Mouse (Mus musculus): Measurements from ENCODE around the gene Afap1l2. TPM values are rescaled to one million over a fixed set of nuclear protein-coding genes. Genes with fewer than 3 reads are reported as not detected.
A peak's percentile ranks its signal among the peaks of the same experiment; 100 is the strongest.

The Afap1l2 gene
- polyA plus RNA-seq, 1 experiment from 2014 or later, result 3.7 TPM

DNA sequence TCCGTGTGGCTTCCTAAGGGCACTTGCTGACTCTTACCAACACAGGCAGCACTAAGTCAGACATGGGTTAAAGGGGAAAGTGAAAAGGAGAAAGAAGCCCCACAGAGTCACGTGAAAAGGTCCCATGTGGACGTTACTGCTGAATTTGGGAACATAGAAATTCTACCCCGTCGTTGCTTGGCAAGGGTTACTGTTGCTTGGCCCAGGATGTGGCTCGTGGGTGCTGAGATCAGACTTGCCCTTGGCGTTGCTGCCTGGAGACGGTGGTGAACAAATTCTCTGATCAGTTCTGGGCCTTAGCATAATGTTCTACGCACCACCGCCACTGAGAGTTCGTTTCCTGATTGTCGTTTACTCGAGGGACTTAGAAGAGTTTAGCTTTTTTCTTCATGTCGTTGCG lies 28.8 kb upstream of the Afap1l2 start:
- Histone ChIP-seq H3K9me3 (ENCODE audit: control insufficient read depth, low read length) (no peaks in the 10 kb centered on the region), H3K27ac (ENCODE audit: low read depth, low read length) (no peak overlapping the region), H3K4me2 (replicated peaks; ENCODE audit: low read depth, low read length) (no peak overlapping the region), H3K9ac (ENCODE audit: low read depth, low read length) (no peak overlapping the region), H3K36me3 (ENCODE audit: control insufficient read depth, insufficient read depth, low read length) (no peaks in the 10 kb centered on the region), H3K4me1 (replicated peaks; ENCODE audit: control insufficient read depth, insufficient read depth, low read length) (no peaks in the 10 kb centered on the region), H3K27me3 (ENCODE audit: control insufficient read depth, insufficient read depth, low read length) (no peaks in the 10 kb centered on the region), H3K4me3 (ENCODE audit: low read depth, low read length) (no peak overlapping the region)
- ATAC-seq (ENCODE audit: low FRiP score) (no peak), DNase-seq (ENCODE audit: low spot score) (no peak)
- WGBS, result 83% methylated on average over 15 of the region's 15 CpGs

DNA sequence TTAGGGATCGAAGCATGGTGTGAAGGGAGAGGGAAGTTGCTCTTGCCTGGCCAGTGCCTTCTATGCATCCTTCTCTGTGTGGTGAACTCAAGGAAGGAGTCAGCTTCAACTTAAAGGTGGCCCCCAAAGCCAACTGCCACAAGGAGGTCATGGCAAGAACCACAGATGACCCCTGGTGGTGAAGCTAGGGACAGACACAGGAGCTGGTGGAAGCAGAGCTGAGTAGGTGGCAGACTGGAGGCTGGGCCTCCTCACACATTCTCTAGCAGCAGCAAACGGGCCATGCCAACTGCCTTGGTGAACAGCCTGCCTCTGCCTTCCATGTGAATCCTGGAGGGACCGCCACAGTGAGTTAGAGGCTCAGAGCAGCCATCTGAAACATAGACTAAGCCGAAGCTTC lies 23.6 kb upstream of the Afap1l2 start:
- no peaks in the 10 kb centered on the region for H3K36me3 ChIP-seq (ENCODE audit: control insufficient read depth, insufficient read depth, low read length)
- 76% methylated on average over 4 of the region's 4 CpGs for WGBS
- no peak overlapping the region for H3K4me3 ChIP-seq (ENCODE audit: low read depth, low read length)
- no peak overlapping the region for H3K9ac ChIP-seq (ENCODE audit: low read depth, low read length)
- no peak overlapping the region for H3K4me2 ChIP-seq (replicated peaks; ENCODE audit: low read depth, low read length)
- DNase-seq (ENCODE audit: low spot score) (peak; percentile 64), ATAC-seq (ENCODE audit: low FRiP score) (no peak)
- 0 out of 2 replicates have a peak, but pooled peaks cover 3% of the 10 kb centered on the region for H3K4me1 ChIP-seq (replicated peaks; ENCODE audit: control insufficient read depth, insufficient read depth, low read length)
- no peaks in the 10 kb centered on the region for H3K9me3 ChIP-seq (ENCODE audit: control insufficient read depth, low read length)
- H3K27ac ChIP-seq (ENCODE audit: low read depth, low read length), result no peak overlapping the region
- H3K27me3 ChIP-seq (ENCODE audit: control insufficient read depth, insufficient read depth, low read length), result no peaks in the 10 kb centered on the region

DNA sequence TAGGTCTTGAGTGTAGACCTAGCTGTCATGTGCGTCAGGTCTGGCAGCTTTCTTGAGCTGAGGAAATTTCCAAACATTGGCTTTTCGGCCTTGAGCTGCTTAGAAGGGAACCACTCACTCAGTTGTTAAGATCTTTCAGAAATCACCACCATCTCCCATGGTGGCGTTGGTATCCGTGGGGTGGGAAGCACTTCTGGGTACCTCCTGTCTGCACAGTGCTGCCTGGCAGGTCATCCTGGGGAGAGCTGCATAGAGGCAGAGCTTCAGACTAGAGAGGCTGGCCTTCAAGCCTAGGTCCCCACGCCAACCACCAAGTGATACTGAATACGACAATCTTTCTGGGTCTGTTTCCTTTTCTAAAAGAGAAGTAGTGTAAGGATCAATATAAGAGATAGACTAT lies 21.4 kb upstream of the Afap1l2 start:
- no peak overlapping the region for H3K27ac ChIP-seq (ENCODE audit: low read depth, low read length)
- WGBS, result 94% methylated on average over 6 of the region's 6 CpGs

DNA sequence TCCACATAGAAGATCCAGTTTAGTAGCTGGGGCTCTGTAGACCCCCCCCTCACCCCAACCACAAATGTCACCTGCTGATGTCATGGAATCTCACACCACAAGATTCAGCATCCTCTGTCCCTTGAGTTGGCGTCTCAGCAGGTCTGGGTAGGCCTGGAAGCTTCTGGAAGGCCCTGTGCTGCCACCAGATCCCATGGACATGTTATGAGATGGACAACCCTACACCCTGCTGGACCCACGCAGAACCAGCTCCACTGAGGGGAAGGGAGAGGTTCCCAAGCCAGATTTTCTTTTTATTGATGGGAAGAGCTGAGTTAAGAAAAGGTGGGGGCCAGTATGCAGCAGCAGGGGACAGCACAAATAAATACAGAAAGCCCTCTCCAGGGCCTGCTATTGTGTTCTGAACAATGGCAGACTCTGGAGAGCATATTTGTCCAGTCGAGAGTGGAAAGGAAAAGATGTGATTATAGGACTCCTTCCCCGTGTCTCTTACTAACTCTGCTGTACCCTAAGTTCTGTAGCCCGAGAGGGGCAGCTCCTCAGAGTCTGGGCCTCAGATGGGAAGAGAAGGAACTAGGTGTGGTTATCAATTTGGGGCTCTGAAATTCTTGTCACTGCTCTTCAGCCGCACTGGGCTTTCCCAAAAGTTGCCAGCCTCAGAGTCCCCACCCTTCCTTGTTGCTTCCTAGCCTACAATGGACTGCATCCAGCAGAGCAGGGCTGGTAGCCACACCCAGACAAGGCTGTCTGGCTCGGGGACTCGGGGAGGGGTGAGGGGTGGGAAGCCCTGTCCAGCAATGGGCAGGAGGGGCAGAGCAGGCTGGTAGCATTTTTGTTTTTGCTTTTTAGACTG lies 20.5 kb upstream of the Afap1l2 start:
- Histone ChIP-seq H3K36me3 (ENCODE audit: control insufficient read depth, insufficient read depth, low read length) (no peaks in the 10 kb centered on the region), H3K9ac (ENCODE audit: low read depth, low read length) (no peak overlapping the region), H3K27ac (ENCODE audit: low read depth, low read length) (no peak overlapping the region), H3K4me1 (replicated peaks; ENCODE audit: control insufficient read depth, insufficient read depth, low read length) (0 out of 2 replicates have a peak, but pooled peaks cover 3% of the 10 kb centered on the region), H3K4me3 (ENCODE audit: low read depth, low read length) (no peak overlapping the region), H3K27me3 (ENCODE audit: control insufficient read depth, insufficient read depth, low read length) (no peaks in the 10 kb centered on the region), H3K4me2 (replicated peaks; ENCODE audit: low read depth, low read length) (no peak overlapping the region), H3K9me3 (ENCODE audit: control insufficient read depth, low read length) (no peaks in the 10 kb centered on the region)
- WGBS, result 38% methylated on average over 8 of the region's 8 CpGs
- no peak for DNase-seq (ENCODE audit: low spot score)
- ATAC-seq (ENCODE audit: low FRiP score), result no peak

More for the DNA sequence above, 21.4 kb upstream of the Afap1l2 start:
- DNase-seq (ENCODE audit: low spot score), result no peak
- Histone ChIP-seq H3K36me3 (ENCODE audit: control insufficient read depth, insufficient read depth, low read length) (no peaks in the 10 kb centered on the region), H3K9me3 (ENCODE audit: control insufficient read depth, low read length) (no peaks in the 10 kb centered on the region), H3K27me3 (ENCODE audit: control insufficient read depth, insufficient read depth, low read length) (no peaks in the 10 kb centered on the region), H3K4me3 (ENCODE audit: low read depth, low read length) (no peak overlapping the region), H3K4me1 (replicated peaks; ENCODE audit: control insufficient read depth, insufficient read depth, low read length) (0 out of 2 replicates have a peak, but pooled peaks cover 3% of the 10 kb centered on the region), H3K4me2 (replicated peaks; ENCODE audit: low read depth, low read length) (no peak overlapping the region), H3K9ac (ENCODE audit: low read depth, low read length) (no peak overlapping the region)
- ATAC-seq (ENCODE audit: low FRiP score), result no peak

DNA sequence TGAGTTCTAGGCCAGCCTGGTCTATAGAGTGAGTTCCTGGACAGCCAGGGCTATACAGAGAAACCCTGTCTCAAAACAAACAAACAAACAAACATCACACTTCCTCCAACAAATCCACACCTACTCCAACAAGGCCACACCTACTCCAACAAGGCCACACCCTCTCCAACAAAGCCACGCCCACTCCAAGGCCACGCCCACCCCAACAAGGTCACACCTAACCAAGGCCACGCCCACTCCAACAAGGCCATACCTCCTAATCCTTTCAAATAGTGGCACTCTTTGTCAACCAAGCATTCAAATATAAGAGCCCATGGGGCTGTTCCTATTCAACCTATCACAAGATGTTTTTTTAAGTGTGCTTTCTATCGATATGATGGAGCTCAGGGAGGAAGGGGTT lies 18.5 kb upstream of the Afap1l2 start:
- Histone ChIP-seq H3K27ac (ENCODE audit: low read depth, low read length) (no peak overlapping the region), H3K4me2 (replicated peaks; ENCODE audit: low read depth, low read length) (no peak overlapping the region), H3K27me3 (ENCODE audit: control insufficient read depth, insufficient read depth, low read length) (no peaks in the 10 kb centered on the region), H3K4me1 (replicated peaks; ENCODE audit: control insufficient read depth, insufficient read depth, low read length) (0 out of 2 replicates have a peak, but pooled peaks cover 3% of the 10 kb centered on the region), H3K4me3 (ENCODE audit: low read depth, low read length) (no peak overlapping the region), H3K36me3 (ENCODE audit: control insufficient read depth, insufficient read depth, low read length) (no peaks in the 10 kb centered on the region), H3K9ac (ENCODE audit: low read depth, low read length) (no peak overlapping the region), H3K9me3 (ENCODE audit: control insufficient read depth, low read length) (no peaks in the 10 kb centered on the region)
- ATAC-seq (ENCODE audit: low FRiP score) (no peak), DNase-seq (ENCODE audit: low spot score) (no peak)
- WGBS, result 75% methylated on average over 4 of the region's 4 CpGs

DNA sequence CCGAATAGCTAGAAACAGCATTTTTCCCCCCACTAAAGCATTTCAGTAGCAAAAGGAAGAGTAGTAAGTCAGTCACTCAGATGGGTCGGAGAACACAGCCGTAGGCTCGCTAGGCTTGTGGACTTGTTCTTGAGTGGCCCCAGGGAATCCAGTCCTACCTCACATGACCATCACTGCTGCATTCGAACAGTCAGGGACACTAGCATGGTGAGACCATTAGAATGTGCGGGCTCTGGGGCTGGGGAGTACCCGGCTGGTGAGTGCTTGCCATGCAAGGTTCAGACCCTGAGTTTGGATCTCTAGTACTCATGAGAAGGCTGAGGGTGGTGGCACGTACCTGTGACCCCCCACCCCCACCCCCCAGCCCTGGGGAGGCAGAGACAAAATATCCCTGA lies 9.8 kb upstream of the Afap1l2 start:
- Histone ChIP-seq H3K4me2 (replicated peaks; ENCODE audit: low read depth, low read length) (no peak overlapping the region), H3K9ac (ENCODE audit: low read depth, low read length) (no peak overlapping the region), H3K27ac (ENCODE audit: low read depth, low read length) (no peak overlapping the region), H3K27me3 (ENCODE audit: control insufficient read depth, insufficient read depth, low read length) (no peaks in the 10 kb centered on the region), H3K4me1 (replicated peaks; ENCODE audit: control insufficient read depth, insufficient read depth, low read length) (no peaks in the 10 kb centered on the region), H3K4me3 (ENCODE audit: low read depth, low read length) (no peak overlapping the region), H3K9me3 (ENCODE audit: control insufficient read depth, low read length) (no peaks in the 10 kb centered on the region), H3K36me3 (ENCODE audit: control insufficient read depth, insufficient read depth, low read length) (no peaks in the 10 kb centered on the region)
- ATAC-seq (ENCODE audit: low FRiP score) (no peak), DNase-seq (ENCODE audit: low spot score) (no peak)
- WGBS, result 78% methylated on average over 8 of the region's 8 CpGs

DNA sequence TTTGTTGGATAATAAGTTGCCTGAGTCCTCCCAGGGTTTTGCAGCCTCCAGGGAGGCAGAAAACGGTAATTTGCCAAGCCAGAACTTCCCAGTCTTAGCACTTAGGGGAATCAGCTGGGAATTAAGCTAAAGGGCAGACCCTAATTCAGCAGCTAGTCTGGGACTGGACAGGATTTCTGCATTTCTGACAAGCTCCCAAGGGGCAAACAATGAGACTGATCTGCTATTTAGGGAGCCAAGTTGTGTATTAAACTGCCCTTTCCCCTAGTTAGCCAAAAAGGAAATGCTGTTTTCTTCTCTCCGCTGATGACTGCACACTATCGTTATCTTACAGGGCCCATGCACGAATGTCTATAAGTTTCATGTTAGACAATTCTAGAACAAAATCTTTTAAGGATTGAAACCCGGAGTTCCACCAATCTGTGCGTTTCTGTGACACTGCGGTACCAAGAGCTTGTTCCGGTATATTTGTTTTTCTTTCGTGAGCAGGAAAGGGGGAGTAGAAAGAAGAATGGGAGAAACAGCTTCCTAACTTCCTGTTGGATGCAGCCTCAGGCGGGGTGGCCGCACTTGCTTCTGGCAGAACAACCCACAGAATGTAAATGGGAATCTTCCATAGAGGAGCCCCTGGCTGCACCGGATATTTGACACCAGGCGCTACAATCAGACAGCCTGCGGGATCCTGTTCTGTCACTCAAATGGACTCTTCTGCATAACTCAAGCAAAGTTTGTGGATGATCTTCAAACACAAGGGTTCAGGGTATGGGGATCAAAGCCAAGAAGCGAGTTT lies 9.2 kb upstream of the Afap1l2 start:
- Histone ChIP-seq H3K4me3 (ENCODE audit: low read depth, low read length) (no peak overlapping the region), H3K9ac (ENCODE audit: low read depth, low read length) (no peak overlapping the region), H3K4me1 (replicated peaks; ENCODE audit: control insufficient read depth, insufficient read depth, low read length) (no peaks in the 10 kb centered on the region), H3K27ac (ENCODE audit: low read depth, low read length) (no peak overlapping the region), H3K36me3 (ENCODE audit: control insufficient read depth, insufficient read depth, low read length) (no peaks in the 10 kb centered on the region), H3K4me2 (replicated peaks; ENCODE audit: low read depth, low read length) (no peak overlapping the region), H3K27me3 (ENCODE audit: control insufficient read depth, insufficient read depth, low read length) (no peaks in the 10 kb centered on the region), H3K9me3 (ENCODE audit: control insufficient read depth, low read length) (no peaks in the 10 kb centered on the region)
- WGBS, result 52% methylated on average over 15 of the region's 15 CpGs
- ATAC-seq (ENCODE audit: low FRiP score) (no peak), DNase-seq (ENCODE audit: low spot score) (no peak)

DNA sequence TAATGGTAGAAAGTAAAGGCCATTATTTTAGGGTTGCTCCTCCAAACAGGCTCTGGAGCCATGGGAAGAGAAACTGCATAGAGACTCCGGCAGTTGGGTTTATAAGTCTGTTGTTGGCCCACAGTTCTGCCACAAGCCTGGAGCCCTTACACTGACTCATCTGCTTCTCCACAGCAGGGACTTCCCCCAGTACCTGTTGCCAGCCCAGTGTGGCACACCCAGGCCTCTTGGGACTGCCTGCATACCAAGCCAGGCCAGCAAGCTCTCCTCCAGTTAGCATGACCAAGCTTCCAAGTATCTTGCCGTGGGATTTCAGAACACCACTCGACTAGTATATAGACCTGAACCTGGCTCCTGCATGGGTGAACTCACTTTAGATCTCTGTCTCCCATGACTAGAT lies 6.8 kb upstream of the Afap1l2 start:
- Histone ChIP-seq H3K36me3 (ENCODE audit: control insufficient read depth, insufficient read depth, low read length) (no peaks in the 10 kb centered on the region), H3K27ac (ENCODE audit: low read depth, low read length) (no peak overlapping the region), H3K9me3 (ENCODE audit: control insufficient read depth, low read length) (no peaks in the 10 kb centered on the region), H3K9ac (ENCODE audit: low read depth, low read length) (no peak overlapping the region), H3K4me2 (replicated peaks; ENCODE audit: low read depth, low read length) (no peak overlapping the region), H3K4me1 (replicated peaks; ENCODE audit: control insufficient read depth, insufficient read depth, low read length) (no peaks in the 10 kb centered on the region), H3K4me3 (ENCODE audit: low read depth, low read length) (no peak overlapping the region), H3K27me3 (ENCODE audit: control insufficient read depth, insufficient read depth, low read length) (no peaks in the 10 kb centered on the region; the same call in 1 of the 2 replicates)
- DNase-seq (ENCODE audit: low spot score), result no peak
- no peak for ATAC-seq (ENCODE audit: low FRiP score)
- WGBS, result 85% methylated on average over 3 of the region's 3 CpGs
